Mouse (Mus musculus) layer of hippocampus, postnatal 36 days (tissue): Measurements from ENCODE around the gene Eprs. TPM values are rescaled to one million over a fixed set of nuclear protein-coding genes. Genes with fewer than 3 reads are reported as not detected.
A peak's percentile ranks its signal among the peaks of the same experiment; 100 is the strongest.
"Not testable (repeated sequence)": the region's sequence is repeated elsewhere in the genome, so short reads cannot be mapped to it uniquely, and the experiment has no call there.

Experiments used
- DNase-seq, 2 experiments: peaks; one replicate each; pipeline ENCODE4 v3.0.0; 2022
- total RNA-seq, 2 experiments: library from RNA; stranded (reverse); gene quantifications; 2 replicates each; pipeline ENCODE4 v1.2.3; 2021

Eprs gene
- 10 to 100 TPM; 69.1 to 70.7 TPM for total RNA-seq

- peak; percentile 98 to 99 for DNase-seq
Observed at GRCm38 (mm10) chr1:185362677-185363520, at the start of gene Eprs. Gene Eprs, plus strand, starts transcription at chr1:185363044.

- no peak for DNase-seq
Observed at GRCm38 (mm10) chr1:185314546-185314945, 48.3 kb upstream of the Eprs start.

GRCm38 (mm10) chr1:185315846-185316568 lies 46.8 kb upstream of the Eprs start:
- peak; percentile 26 to 29 for DNase-seq

GRCm38 (mm10) chr1:185327754-185328345 lies 35.0 kb upstream of the Eprs start:
- DNase-seq, result not testable (repeated sequence)

GRCm38 (mm10) chr1:185328721-185329610 lies 33.9 kb upstream of the Eprs start, which contains the start of gene Iars2:
Gene Iars2, minus strand, starts transcription at chr1:185329396.
- peak; percentile 91 to 92 for DNase-seq

- no peak for DNase-seq
Observed at GRCm38 (mm10) chr1:185329851-185330250, 33.0 kb upstream of the Eprs start.

GRCm38 (mm10) chr1:185331364-185331763 lies 31.5 kb upstream of the Eprs start:
- DNase-seq, result no peak

- DNase-seq, result peak; percentile 85 to 90
Observed at GRCm38 (mm10) chr1:185331983-185332430, 30.8 kb upstream of the Eprs start, which contains the start of gene Bpnt1. Gene Bpnt1, plus strand, starts transcription at chr1:185332149.

GRCm38 (mm10) chr1:185333651-185334050 lies 29.2 kb upstream of the Eprs start:
- no peak for DNase-seq

GRCm38 (mm10) chr1:185334136-185334535 lies 28.7 kb upstream of the Eprs start:
- no peak for DNase-seq

- DNase-seq, result no peak
Observed at GRCm38 (mm10) chr1:185335231-185335765, 27.5 kb upstream of the Eprs start.

GRCm38 (mm10) chr1:185336535-185336934 lies 26.3 kb upstream of the Eprs start:
- no peak for DNase-seq

GRCm38 (mm10) chr1:185342441-185342840 lies 20.4 kb upstream of the Eprs start:
- DNase-seq, result no peak

- no peak for DNase-seq
Observed at GRCm38 (mm10) chr1:185343422-185343821, 19.4 kb upstream of the Eprs start.

GRCm38 (mm10) chr1:185346188-185346587 lies 16.7 kb upstream of the Eprs start:
- DNase-seq, result no peak

- DNase-seq, result no peak
Observed at GRCm38 (mm10) chr1:185349741-185350140, 13.1 kb upstream of the Eprs start.

GRCm38 (mm10) chr1:185350611-185351010 lies 12.2 kb upstream of the Eprs start:
- no peak for DNase-seq

GRCm38 (mm10) chr1:185352151-185352550 lies 10.7 kb upstream of the Eprs start:
- no peak for DNase-seq

GRCm38 (mm10) chr1:185353351-185353750 lies 9.5 kb upstream of the Eprs start:
- DNase-seq, result no peak

GRCm38 (mm10) chr1:185354731-185355130 lies 8.1 kb upstream of the Eprs start:
- no peak for DNase-seq

- no peak for DNase-seq
Observed at GRCm38 (mm10) chr1:185356246-185356645, 6.6 kb upstream of the Eprs start.

- no peak for DNase-seq
Observed at GRCm38 (mm10) chr1:185358211-185358610, 4.6 kb upstream of the Eprs start.
